Mouse (Mus musculus) inflammation-experienced regulatory T-cells, adult 6 months (primary cell): Measurements from ENCODE around the gene Irak3. TPM values are rescaled to one million over a fixed set of nuclear protein-coding genes. Genes with fewer than 3 reads are reported as not detected.

Experiments used
- ATAC-seq: one replicate; pipeline ENCODE4 v1.8.0; 2017
- polyA plus RNA-seq, 3 experiments: library from polyadenylated mRNA; unstranded; fragments of 100-300 nt; shearing (Covaris generic); gene quantifications; one replicate each; pipeline ENCODE4 v1.2.1; 2017

Gene Irak3
- polyA plus RNA-seq, 3 experiments from 2014 or later = 0.54 to 2.1 (median 0.65) TPM

- ATAC-seq = no peak
Measured at GRCm38 (mm10) chr10:120095716-120096115, 106.2 kb downstream of the Irak3 start.

DNA sequence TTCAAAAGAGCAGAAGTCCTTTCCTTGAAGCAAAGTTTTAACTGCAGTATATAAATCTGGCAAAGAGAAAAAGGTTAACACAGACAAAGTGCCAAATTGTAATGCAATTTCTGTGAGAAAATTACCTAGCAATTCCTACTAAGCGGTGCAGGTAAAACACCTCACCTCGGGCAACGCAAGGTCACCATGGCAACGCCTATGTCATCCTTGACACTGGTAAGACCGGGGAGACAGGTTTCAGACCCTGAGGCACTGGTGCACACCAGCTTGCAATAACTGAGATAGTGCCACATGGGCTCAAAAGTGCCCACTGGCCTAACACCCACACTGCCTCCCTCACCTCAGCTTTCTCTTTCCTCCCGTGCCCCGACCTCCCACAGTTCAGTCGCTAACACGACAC is 106.8 kb downstream of the Irak3 start:
- ATAC-seq = no peak

DNA sequence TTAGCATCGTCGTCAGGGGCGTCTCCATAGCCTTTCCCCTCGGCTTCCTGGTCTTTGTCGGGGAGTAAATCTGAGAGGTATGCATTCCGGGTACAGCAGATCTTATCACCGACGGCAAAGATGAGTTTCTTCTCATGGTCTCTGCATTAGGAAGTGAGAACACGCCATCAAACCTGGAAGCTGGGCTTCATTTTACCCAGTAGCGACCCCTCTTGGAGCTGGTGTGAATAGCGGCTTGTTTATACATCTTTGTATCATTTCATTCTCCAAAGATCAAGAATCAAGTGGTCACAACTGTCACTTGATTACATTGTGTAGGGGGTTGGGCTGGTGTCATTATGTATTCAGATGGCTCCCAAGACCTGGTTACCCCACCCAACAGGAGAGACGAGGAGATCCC is 109.4 kb downstream of the Irak3 start:
- no peak for ATAC-seq

Other genes starting within 250 kb of the Irak3 start
- 10 to 100 TPM in 2 of 3 experiments, 1 to 10 TPM in 1; 8.9 to 11.3 (median 10.3) TPM for gene Helb, start 89.1 kb downstream of the Irak3 start, polyA plus RNA-seq
- gene Tmbim4, start 540 bp downstream of the Irak3 start, polyA plus RNA-seq = 100 to 1,000 TPM; 122 to 164 (median 132) TPM
- gene Llph, start 24.9 kb upstream of the Irak3 start, polyA plus RNA-seq = 10 to 100 TPM; 69.8 to 87.7 (median 80.8) TPM